Mouse (Mus musculus) regulatory T cell (primary cell): ENCODE measurements around the gene Cmtm5.
"Not testable (repeated sequence)": the region's sequence is repeated elsewhere in the genome, so short reads cannot be mapped to it uniquely, and the experiment has no call there.

Experiments used
- in situ Hi-C: fragments of 300-600 bp; cut with MboI, MseI; formaldehyde crosslinking; loops from one replicate; pipeline ENCODE4 v1.15.1; 2025; ENCODE audit warnings: high pct_unique_total_duplicates

Gene Cmtm5

GRCm38 (mm10) chr14:54956533-54956932 is 20.5 kb downstream of the Cmtm5 start:
- in situ Hi-C loops: loop anchor here (25.0 kb wide), 1 partner anchor 1056 kb away; the partner anchor contains the start of gene Mcpt1

GRCm38 (mm10) chr14:54958503-54958902 is 22.4 kb downstream of the Cmtm5 start:
- in situ Hi-C loops: loop anchor here (25.0 kb wide), 1 partner anchor 1054 kb away; the partner anchor contains the start of gene Mcpt1

- in situ Hi-C loops: loop anchor here (25.0 kb wide), 1 partner anchor 1053 kb away; the partner anchor contains the start of gene Mcpt1
Measured at GRCm38 (mm10) chr14:54959197-54959596, 23.1 kb downstream of the Cmtm5 start.

- in situ Hi-C loops: loop anchor here (25.0 kb wide), 1 partner anchor 1052 kb away; the partner anchor contains the start of gene Mcpt1
Measured at GRCm38 (mm10) chr14:54959853-54960613, 24.0 kb downstream of the Cmtm5 start.

- in situ Hi-C loops: loop anchor here (25.0 kb wide), 1 partner anchor 1052 kb away; the partner anchor contains the start of gene Mcpt1
Measured at GRCm38 (mm10) chr14:54960769-54961168, 24.7 kb downstream of the Cmtm5 start.

GRCm38 (mm10) chr14:54961487-54961886 is 25.4 kb downstream of the Cmtm5 start:
- in situ Hi-C loops: loop anchor here (25.0 kb wide), 1 partner anchor 1051 kb away; the partner anchor contains the start of gene Mcpt1

GRCm38 (mm10) chr14:54962714-54963113 is 26.7 kb downstream of the Cmtm5 start:
- in situ Hi-C loops: loop anchor here (25.0 kb wide), 1 partner anchor 1050 kb away; the partner anchor contains the start of gene Mcpt1

GRCm38 (mm10) chr14:54963727-54964126 is 27.7 kb downstream of the Cmtm5 start:
- in situ Hi-C loops: loop anchor here (25.0 kb wide), 1 partner anchor 1049 kb away; the partner anchor contains the start of gene Mcpt1

- in situ Hi-C loops: loop anchor here (25.0 kb wide), 1 partner anchor 1047 kb away; the partner anchor contains the start of gene Mcpt1
Measured at GRCm38 (mm10) chr14:54965044-54965443, 29.0 kb downstream of the Cmtm5 start.

GRCm38 (mm10) chr14:54965631-54966030 is 29.6 kb downstream of the Cmtm5 start:
- in situ Hi-C loops: loop anchor here (25.0 kb wide), 1 partner anchor 1047 kb away; the partner anchor contains the start of gene Mcpt1

GRCm38 (mm10) chr14:54966320-54966977 is 30.4 kb downstream of the Cmtm5 start, which contains the start of gene Myh6:
TSS of gene Myh6 (minus strand) at chr14:54966927.
- in situ Hi-C loops: loop anchor here (25.0 kb wide), 1 partner anchor 1046 kb away; the partner anchor contains the start of gene Mcpt1

- in situ Hi-C loops: loop anchor here (25.0 kb wide), 1 partner anchor 1044 kb away; the partner anchor contains the start of gene Mcpt1
Measured at GRCm38 (mm10) chr14:54967874-54968273, 31.8 kb downstream of the Cmtm5 start.

GRCm38 (mm10) chr14:54968344-54968743 is 32.3 kb downstream of the Cmtm5 start:
- in situ Hi-C loops: loop anchor here (25.0 kb wide), 1 partner anchor 1044 kb away; the partner anchor contains the start of gene Mcpt1

- in situ Hi-C loops: loop anchor here (10.0 to 25.0 kb wide), 2 partner anchors 1040 to 1382 kb away; partner anchors contain the start of gene Mcpt1
Measured at GRCm38 (mm10) chr14:54972786-54973185, 36.7 kb downstream of the Cmtm5 start.

GRCm38 (mm10) chr14:54974068-54974791 is 38.2 kb downstream of the Cmtm5 start:
- in situ Hi-C loops: loop anchor here (10.0 to 25.0 kb wide), 2 partner anchors 1038 to 1381 kb away; partner anchors contain the start of gene Mcpt1

GRCm38 (mm10) chr14:54976633-54977032 is 40.6 kb downstream of the Cmtm5 start, which contains the start of gene Gm17428:
TSS of gene Gm17428 (plus strand) at chr14:54976933.
- in situ Hi-C loops: loop anchor here (10.0 kb wide), 1 partner anchor 1378 kb away; no protein-coding TSS in a partner anchor

- in situ Hi-C loops: loop anchor here (10.0 kb wide), 1 partner anchor 1376 kb away; no protein-coding TSS in a partner anchor
Measured at GRCm38 (mm10) chr14:54978664-54979063, 42.6 kb downstream of the Cmtm5 start.

GRCm38 (mm10) chr14:54981934-54982333 is 45.9 kb downstream of the Cmtm5 start:
- in situ Hi-C loops: no loop called here

- in situ Hi-C loops: not testable (repeated sequence)
Measured at GRCm38 (mm10) chr14:54988350-54988874, 52.4 kb downstream of the Cmtm5 start.
